Mouse (Mus musculus) ES-E14 (cell line): ENCODE results near the gene Olfr486. TPM values are rescaled to one million over a fixed set of nuclear protein-coding genes. Genes with fewer than 3 reads are reported as not detected.
"Not testable (repeated sequence)": the region's sequence is repeated elsewhere in the genome, so short reads cannot be mapped to it uniquely, and the experiment has no call there.

Experiments
- DNase-seq: peaks from one replicate; pipeline ENCODE4 v3.0.0-alpha.2; 2013; ENCODE audit warnings: low read depth, low spot score
- H3K27ac ChIP-seq: 2 replicates; pipeline ENCODE4 v1.5.1; 2012; ENCODE audit warnings: low read depth, mild to moderate bottlenecking, low read length, moderate library complexity, mixed read lengths; ENCODE audit not compliant: poor library complexity, insufficient read depth, severe bottlenecking
- H3K36me3 ChIP-seq: 2 replicates; pipeline ENCODE4 v1.6.1; 2012; ENCODE audit warnings: mild to moderate bottlenecking, low read length, moderate library complexity, mixed read lengths; ENCODE audit not compliant: control insufficient read depth, poor library complexity, insufficient read depth, severe bottlenecking
- H3K4me1 ChIP-seq, 2 experiments: fragments of 150-350 bp in 1 of 2; sonication (generic) in 1 of 2; 2 replicates each; pipeline ENCODE4 v1.6.1; 2012; ENCODE audit warnings: low read length in 2 of 2, mild to moderate bottlenecking in 1 of 2, mixed read lengths in 1 of 2; ENCODE audit not compliant: control insufficient read depth in 2 of 2, insufficient read depth in 2 of 2, poor library complexity in 1 of 2
- H3K4me3 ChIP-seq, 2 experiments: fragments of 150-350 bp in 1 of 2; sonication (generic) in 1 of 2; 2 replicates each; pipeline ENCODE4 v1.5.1; 2012; ENCODE audit warnings: low read length in 2 of 2, low read depth in 1 of 2, mild to moderate bottlenecking in 1 of 2, mixed read lengths in 1 of 2; ENCODE audit not compliant: insufficient read depth in 1 of 2, poor library complexity in 1 of 2, severe bottlenecking in 1 of 2
- H3K9ac ChIP-seq: 2 replicates; pipeline ENCODE4 v1.6.1; 2012; ENCODE audit warnings: low read depth, mild to moderate bottlenecking, low read length, mixed read lengths; ENCODE audit not compliant: poor library complexity, insufficient read depth, severe bottlenecking
- H3K9me3 ChIP-seq: fragments of 150-350 bp; sonication (generic); 2 replicates; pipeline ENCODE4 v1.6.1; 2012; ENCODE audit warnings: low read depth, mild to moderate bottlenecking, low read length; ENCODE audit not compliant: control insufficient read depth, insufficient read depth
- CHD2 ChIP-seq: IDR thresholded peaks from 2 replicates; pipeline ENCODE4 v1.6.1; 2014; ENCODE audit warnings: mild to moderate bottlenecking, low read depth, low read length, inconsistent platforms
- MAFK ChIP-seq: IDR thresholded peaks from 2 replicates; pipeline ENCODE4 v1.6.1; 2014; ENCODE audit warnings: mild to moderate bottlenecking, low read depth, low read length, inconsistent platforms; ENCODE audit not compliant: insufficient read depth
- ZNF384 ChIP-seq: IDR thresholded peaks from 2 replicates; pipeline ENCODE4 v1.6.1; 2012; ENCODE audit warnings: low read depth, low read length, inconsistent platforms
- in situ Hi-C, 2 experiments: fragments of 600-800 bp; cut with MboI; formaldehyde crosslinking; loops; one replicate each; pipeline ENCODE4 v1.15.1; 2025; ENCODE audit warnings: low sequenced_read_pairs in 2 of 2, inconsistent platforms in 1 of 2; ENCODE audit not compliant: unreplicated experiment in 2 of 2
- total RNA-seq: library from RNA; depleted of rRNA; stranded (reverse); fragments of 300-350 nt; gene quantifications from 2 replicates; pipeline ENCODE4 v1.2.3, GENCODE M21; 2012; rRNA removed

Olfr486 gene
- total RNA-seq = not detected in 2 replicates

- H3K27ac ChIP-seq, H3K9ac ChIP-seq, H3K4me3 ChIP-seq, H3K4me1 ChIP-seq, H3K9me3 ChIP-seq, in situ Hi-C loops, DNase-seq, H3K36me3 ChIP-seq: not testable (repeated sequence)
Measured at GRCm38 (mm10) chr7:108172642-108173041, at the start of gene Olfr486. TSS of gene Olfr486 (minus strand) at chr7:108172742.

DNA sequence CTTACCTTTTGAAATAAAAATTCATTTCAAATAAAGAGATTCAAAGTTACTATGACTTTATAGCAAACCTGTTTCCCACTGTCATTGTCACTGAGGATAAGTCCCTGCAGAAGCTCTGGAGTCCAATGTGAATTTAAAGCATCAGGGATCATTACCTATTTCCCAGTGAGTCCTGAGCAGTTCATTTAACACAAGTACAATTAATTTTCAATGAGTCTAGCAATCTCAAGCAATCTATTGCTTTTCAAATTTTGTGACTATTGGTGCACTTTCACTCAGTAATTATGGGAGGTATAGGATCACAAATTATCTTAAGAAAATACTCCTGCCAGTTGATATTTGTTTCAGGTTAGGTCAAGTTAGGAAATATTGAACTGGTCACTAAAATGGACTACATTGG, 42.0 kb upstream of the Olfr486 start, which contains the start of gene Olfr487:
Gene Olfr487, minus strand, starts transcription at position 101 of the 400 bp plus-strand sequence.
- H3K27ac ChIP-seq, H3K4me3 ChIP-seq, H3K9me3 ChIP-seq, DNase-seq, H3K4me1 ChIP-seq, H3K36me3 ChIP-seq, in situ Hi-C loops, H3K9ac ChIP-seq: not testable (repeated sequence)

DNA sequence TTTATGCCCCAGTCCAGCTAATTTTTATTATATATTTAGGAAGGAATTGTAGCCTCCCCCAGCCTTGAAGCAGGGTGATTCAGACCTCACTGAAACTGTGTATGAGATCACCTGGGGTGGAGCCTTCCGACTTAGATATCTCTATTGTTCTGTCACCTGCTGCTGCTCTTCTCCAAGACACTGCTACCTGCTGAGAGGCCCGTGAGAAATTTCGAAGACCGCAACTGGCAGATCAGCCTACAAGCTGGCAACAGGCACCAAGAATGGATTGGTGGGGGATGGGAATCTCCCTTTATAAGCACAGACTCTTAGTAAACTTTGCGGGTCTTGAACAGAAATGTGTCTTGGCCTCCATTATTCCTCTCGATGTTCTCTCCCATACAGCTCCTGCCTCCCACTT, 24.4 kb upstream of the Olfr486 start:
- peak overlapping the region; percentile 72 for H3K27ac ChIP-seq
- H3K36me3 ChIP-seq = no peaks in the 10 kb centered on the region
- in situ Hi-C loops = no loop called here
- H3K9me3 ChIP-seq = no peaks in the 10 kb centered on the region; the same call in 1 of the 2 replicates
- H3K4me1 ChIP-seq = peaks cover 0 to 4% of the 10 kb centered on the region in 2 experiments; a peak in 1 of 4 replicates
- no peak for TF ChIP-seq MAFK
- TF ChIP-seq CHD2 = no peak
- no peak overlapping the region for H3K9ac ChIP-seq
- no peak overlapping the region for H3K4me3 ChIP-seq
- peak; percentile 69 for DNase-seq

DNA sequence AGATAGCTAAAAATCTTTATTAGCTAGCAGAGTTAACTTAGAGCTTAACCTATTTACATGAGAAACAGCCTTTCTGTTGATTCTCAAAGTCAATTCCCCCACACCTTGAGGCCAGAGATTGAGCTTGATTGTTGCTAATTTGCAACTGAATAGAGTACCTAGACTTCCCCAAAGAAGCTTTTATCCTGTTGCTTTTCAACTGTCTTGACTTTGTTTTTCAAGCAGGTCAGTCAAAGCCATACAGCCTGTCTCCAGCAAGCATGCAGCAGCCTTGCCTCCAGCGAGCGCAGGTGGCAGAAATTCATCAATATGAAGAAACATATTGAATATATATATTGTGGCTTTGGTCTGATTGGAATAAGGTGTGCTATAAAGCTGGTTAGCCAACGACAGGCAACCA, 23.8 kb upstream of the Olfr486 start:
- 0 out of 2 replicates have a peak, but pooled peaks have one; percentile 26 for TF ChIP-seq CHD2
- H3K9me3 ChIP-seq, in situ Hi-C loops, H3K9ac ChIP-seq, H3K36me3 ChIP-seq, H3K4me1 ChIP-seq, H3K4me3 ChIP-seq: not testable (repeated sequence)
- H3K27ac ChIP-seq = peak overlapping the region; percentile 78; the same call in 1 of the 2 replicates
- peak; percentile 54 for DNase-seq

GRCm38 (mm10) chr7:108192714-108193113, 20.2 kb upstream of the Olfr486 start:
- H3K9ac ChIP-seq, H3K4me1 ChIP-seq, H3K4me3 ChIP-seq, in situ Hi-C loops, H3K36me3 ChIP-seq, H3K9me3 ChIP-seq, H3K27ac ChIP-seq, DNase-seq: not testable (repeated sequence)
- peak; percentile 69; the same call in 1 of the 2 replicates for TF ChIP-seq ZNF384

DNA sequence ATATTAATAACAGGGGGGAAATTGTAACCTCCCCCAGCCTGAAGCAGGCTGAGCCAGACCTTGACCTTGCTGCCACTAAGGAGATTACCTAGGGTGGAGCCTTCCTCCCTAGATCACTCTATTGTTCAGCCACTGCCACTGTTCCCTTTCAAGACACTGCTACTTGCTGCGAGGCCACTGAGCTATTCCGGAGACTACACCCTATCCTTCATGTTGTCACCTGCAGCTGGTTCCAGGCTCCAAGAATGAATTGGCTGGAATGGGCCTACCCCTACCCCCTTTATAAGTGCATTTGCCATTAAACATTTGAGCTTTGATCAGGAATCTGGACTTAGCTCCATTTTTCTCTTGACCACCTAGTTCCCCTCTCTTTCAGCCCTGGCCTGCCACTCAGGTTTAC, 18.7 kb upstream of the Olfr486 start:
- H3K36me3 ChIP-seq, in situ Hi-C loops, H3K4me1 ChIP-seq, DNase-seq, H3K27ac ChIP-seq, H3K9me3 ChIP-seq, H3K9ac ChIP-seq, H3K4me3 ChIP-seq: not testable (repeated sequence)

- H3K27ac ChIP-seq = peak overlapping the region; percentile 81; the same call in 1 of the 2 replicates
- H3K9me3 ChIP-seq, H3K4me1 ChIP-seq, H3K4me3 ChIP-seq, H3K9ac ChIP-seq, H3K36me3 ChIP-seq, DNase-seq, in situ Hi-C loops: not testable (repeated sequence)
Measured at GRCm38 (mm10) chr7:108185237-108185636, 12.7 kb upstream of the Olfr486 start.

DNA sequence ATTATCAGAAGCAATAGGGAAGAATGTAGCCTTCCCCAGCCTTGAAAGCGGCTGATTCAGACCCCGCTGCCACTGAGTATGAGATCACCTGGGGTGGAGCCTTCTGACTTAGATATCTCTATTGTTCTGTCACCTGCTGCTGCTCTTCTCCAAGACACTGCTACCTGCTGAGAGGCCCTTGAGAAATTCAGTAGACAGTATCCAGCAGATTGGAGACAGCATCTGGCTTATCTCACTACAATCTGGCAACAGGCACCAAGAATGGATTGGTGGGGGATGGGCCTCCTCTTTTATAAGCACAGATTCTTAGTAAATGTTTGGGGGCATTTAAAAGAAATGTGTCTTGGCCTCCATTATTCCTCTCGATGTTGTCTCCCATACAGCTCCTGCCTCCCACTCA, 11.9 kb upstream of the Olfr486 start:
- H3K36me3 ChIP-seq, H3K9me3 ChIP-seq, DNase-seq, H3K4me1 ChIP-seq, in situ Hi-C loops, H3K4me3 ChIP-seq, H3K9ac ChIP-seq: not testable (repeated sequence)
- peak overlapping the region; percentile 81; the same call in 1 of the 2 replicates for H3K27ac ChIP-seq
